Mouse (Mus musculus): ENCODE data around the gene Pgpep1.

Pgpep1 gene

GRCm38 (mm10) chr8:70608749-70609367 lies 51.3 kb downstream of the Pgpep1 start, which contains the start of gene Ssbp4:
Ssbp4 (minus strand) TSS chr8:70608872.
- DNase-seq (ENCODE audit: low spot score in 2 of 2) = no peak

- peak in 1 of 2 experiments; percentile 63 for DNase-seq (ENCODE audit: low spot score in 2 of 2)
These were observed 52.1 kb downstream of the Pgpep1 start for GRCm38 (mm10) chr8:70607898-70608748.

- DNase-seq (ENCODE audit: low spot score in 2 of 2) = no peak
These were observed 52.6 kb downstream of the Pgpep1 start for GRCm38 (mm10) chr8:70607603-70607897.

- no peak for DNase-seq (ENCODE audit: low spot score in 2 of 2)
These were observed 53.2 kb downstream of the Pgpep1 start for GRCm38 (mm10) chr8:70606780-70607602.

- no peak for DNase-seq (ENCODE audit: low spot score in 2 of 2)
These were observed 54.1 kb downstream of the Pgpep1 start for GRCm38 (mm10) chr8:70605871-70606779.

GRCm38 (mm10) chr8:70604558-70604957 lies 55.6 kb downstream of the Pgpep1 start:
- DNase-seq (ENCODE audit: low spot score in 2 of 2) = no peak

GRCm38 (mm10) chr8:70602139-70602811 lies 57.9 kb downstream of the Pgpep1 start:
- no peak for DNase-seq (ENCODE audit: low spot score in 2 of 2)

- DNase-seq (ENCODE audit: low spot score in 2 of 2) = peak; percentile 80 to 85
These were observed 58.9 kb downstream of the Pgpep1 start for GRCm38 (mm10) chr8:70601271-70601649.

- DNase-seq (ENCODE audit: low spot score in 2 of 2) = no peak
These were observed 59.5 kb downstream of the Pgpep1 start for GRCm38 (mm10) chr8:70600473-70601270.

GRCm38 (mm10) chr8:70599507-70600290 lies 60.5 kb downstream of the Pgpep1 start:
- no peak for DNase-seq (ENCODE audit: low spot score in 2 of 2)

GRCm38 (mm10) chr8:70598722-70599121 lies 61.5 kb downstream of the Pgpep1 start:
- DNase-seq (ENCODE audit: low spot score in 2 of 2) = no peak

- DNase-seq (ENCODE audit: low spot score in 2 of 2) = peak; percentile 78 to 81
These were observed 61.9 kb downstream of the Pgpep1 start for GRCm38 (mm10) chr8:70598283-70598682.

GRCm38 (mm10) chr8:70597417-70598272 lies 62.5 kb downstream of the Pgpep1 start:
- no peak for DNase-seq (ENCODE audit: low spot score in 2 of 2)

- no peak for DNase-seq (ENCODE audit: low spot score in 2 of 2)
These were observed 63.3 kb downstream of the Pgpep1 start for GRCm38 (mm10) chr8:70596775-70597416.

All from right cerebral cortex, postnatal 36 days (tissue).